Mouse (Mus musculus) forebrain, embryonic 12.5 days (tissue): ENCODE data around the gene Olr1. TPM values are rescaled to one million over a fixed set of nuclear protein-coding genes. Genes with fewer than 3 reads are reported as not detected.
A peak's percentile ranks its signal among the peaks of the same experiment; 100 is the strongest.

Source experiments
- ATAC-seq: fragments of 200-750 bp; cut with Nextera tagmentation; 2 replicates; pipeline ENCODE4 v1.8.0; 2017; ENCODE audit warnings: moderate TSS enrichment; ENCODE audit not compliant: low FRiP score
- H3K27ac ChIP-seq: fragments of 300-500 bp; sonication (generic); 2 replicates; pipeline ENCODE4 v1.5.1; 2016; ENCODE audit warnings: mild to moderate bottlenecking
- H3K27me3 ChIP-seq: fragments of 300-500 bp; sonication (generic); 2 replicates; pipeline ENCODE4 v1.6.1; 2016; ENCODE audit warnings: mild to moderate bottlenecking
- H3K36me3 ChIP-seq: fragments of 300-500 bp; sonication (generic); replicated peaks from 2 replicates; pipeline ENCODE4 v1.6.1; 2016; ENCODE audit warnings: mild to moderate bottlenecking
- H3K4me1 ChIP-seq: fragments of 300-500 bp; sonication (generic); 2 replicates; pipeline ENCODE4 v1.6.1; 2016
- H3K4me2 ChIP-seq: fragments of 300-500 bp; sonication (generic); 2 replicates; pipeline ENCODE4 v1.6.1; 2016; ENCODE audit warnings: mild to moderate bottlenecking, moderate library complexity
- H3K4me3 ChIP-seq: fragments of 300-500 bp; sonication (generic); replicated peaks from 2 replicates; pipeline ENCODE4 v1.5.1; 2016; ENCODE audit warnings: mild to moderate bottlenecking
- H3K9ac ChIP-seq: fragments of 300-500 bp; sonication (generic); 2 replicates; pipeline ENCODE4 v1.6.1; 2016; ENCODE audit warnings: mild to moderate bottlenecking
- H3K9me3 ChIP-seq: fragments of 300-500 bp; sonication (generic); 2 replicates; pipeline ENCODE4 v1.6.1; 2016
- WGBS: fragments of 180-500 bp; shearing (Covaris S2); methylation state at CpG from one replicate; pipeline ENCODE4 v1.1.7; 2016; 5-methylcytosine and 5-hydroxymethylcytosine counted together
- polyA plus RNA-seq: library from polyadenylated mRNA; unstranded; fragments of >200 nt; fragmentation: Nextera tagmentation; extraction: Ambion mirVana; gene quantifications from 2 replicates; pipeline ENCODE4 v1.2.1, GENCODE M21; 2016

Gene Olr1
- not detected in 2 replicates for polyA plus RNA-seq

DNA sequence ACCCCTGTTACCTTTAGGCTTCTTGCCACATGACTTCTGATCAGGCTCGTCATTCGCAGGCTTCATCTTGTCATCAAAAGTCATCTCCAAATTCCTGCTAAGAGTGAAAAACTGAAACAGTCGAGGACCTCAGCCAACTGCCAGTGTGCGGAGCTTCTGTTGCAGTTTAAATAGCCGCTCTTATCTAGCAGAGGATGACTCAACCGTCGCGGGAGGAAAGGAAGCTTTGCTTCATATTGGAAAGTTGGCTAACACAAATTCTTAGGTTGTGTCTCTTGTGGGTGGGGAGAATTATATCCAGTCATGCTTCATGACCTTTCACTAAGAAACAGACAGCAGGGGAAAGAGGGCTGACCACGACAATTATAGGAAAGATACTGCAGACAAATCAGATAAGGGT, at the start of gene Olr1:
Gene Olr1 (minus strand): TSS at position 142 of the 400 bp plus-strand sequence.
- no peak within 1 kb of the TSS for H3K9ac ChIP-seq
- ATAC-seq, result no peak
- no peak within 1 kb of the TSS for H3K27ac ChIP-seq
- H3K4me1 ChIP-seq, result no peaks in the 10 kb centered on the region
- H3K36me3 ChIP-seq, result no peaks in the 10 kb centered on the region
- H3K4me2 ChIP-seq, result no peak within 1 kb of the TSS
- H3K9me3 ChIP-seq, result peaks cover 6% of the 10 kb centered on the region; the same call in 1 of the 2 replicates
- 88% methylated on average over 9 of the region's 9 CpGs for WGBS
- no peak within 1 kb of the TSS for H3K4me3 ChIP-seq
- no peaks in the 10 kb centered on the region for H3K27me3 ChIP-seq

GRCm38 (mm10) chr6:129548009-129548408, 41.0 kb upstream of the Olr1 start:
- no peak for ATAC-seq
- WGBS, result 76% methylated on average over 3 of the region's 3 CpGs

DNA sequence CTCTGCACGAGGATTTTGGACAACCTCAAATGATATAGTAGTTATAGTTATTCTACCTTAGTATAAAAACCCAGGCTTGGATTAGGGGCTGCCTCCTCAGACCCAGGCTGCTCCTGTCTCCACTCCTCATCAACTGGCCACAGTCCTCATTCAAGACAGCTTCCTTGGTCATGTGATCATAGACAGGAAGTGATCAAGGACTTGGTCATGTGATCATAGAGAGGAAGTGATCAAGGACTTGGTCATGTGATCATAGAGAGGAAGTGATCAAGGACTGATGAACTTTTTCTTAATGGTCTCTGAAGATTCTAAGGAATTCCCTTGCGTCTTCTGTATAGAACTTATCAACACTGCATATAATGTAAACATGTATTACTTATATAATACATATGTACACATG, 40.3 kb upstream of the Olr1 start:
- H3K4me2 ChIP-seq, result no peak overlapping the region
- ATAC-seq, result no peak
- H3K4me1 ChIP-seq, result no peaks in the 10 kb centered on the region
- H3K9ac ChIP-seq, result no peak overlapping the region
- H3K27ac ChIP-seq, result no peak overlapping the region
- no peak overlapping the region for H3K4me3 ChIP-seq
- peaks cover 5% of the 10 kb centered on the region; the same call in 1 of the 2 replicates for H3K36me3 ChIP-seq
- no peaks in the 10 kb centered on the region for H3K27me3 ChIP-seq
- 76% methylated on average over 2 of the region's 2 CpGs for WGBS
- no peaks in the 10 kb centered on the region for H3K9me3 ChIP-seq

More at GRCm38 (mm10) chr6:129548009-129548408, 41.0 kb upstream of the Olr1 start:
- H3K4me3 ChIP-seq, result no peak overlapping the region
- H3K4me1 ChIP-seq, result no peaks in the 10 kb centered on the region
- H3K36me3 ChIP-seq, result no peaks in the 10 kb centered on the region
- no peaks in the 10 kb centered on the region for H3K27me3 ChIP-seq
- H3K4me2 ChIP-seq, result no peak overlapping the region
- no peak overlapping the region for H3K27ac ChIP-seq
- H3K9ac ChIP-seq, result no peak overlapping the region
- no peaks in the 10 kb centered on the region for H3K9me3 ChIP-seq

- peaks cover 36% of the 10 kb centered on the region for H3K36me3 ChIP-seq
- H3K4me2 ChIP-seq, result no peak overlapping the region
- H3K9ac ChIP-seq, result no peak overlapping the region
- H3K27me3 ChIP-seq, result no peaks in the 10 kb centered on the region
- H3K9me3 ChIP-seq, result no peaks in the 10 kb centered on the region
- WGBS, result 65% methylated on average over 6 of the region's 6 CpGs
- H3K27ac ChIP-seq, result no peak overlapping the region
- peak; percentile 79 for ATAC-seq
- no peak overlapping the region for H3K4me3 ChIP-seq
- no peaks in the 10 kb centered on the region for H3K4me1 ChIP-seq
Observed at GRCm38 (mm10) chr6:129543709-129544606, 37.0 kb upstream of the Olr1 start.

DNA sequence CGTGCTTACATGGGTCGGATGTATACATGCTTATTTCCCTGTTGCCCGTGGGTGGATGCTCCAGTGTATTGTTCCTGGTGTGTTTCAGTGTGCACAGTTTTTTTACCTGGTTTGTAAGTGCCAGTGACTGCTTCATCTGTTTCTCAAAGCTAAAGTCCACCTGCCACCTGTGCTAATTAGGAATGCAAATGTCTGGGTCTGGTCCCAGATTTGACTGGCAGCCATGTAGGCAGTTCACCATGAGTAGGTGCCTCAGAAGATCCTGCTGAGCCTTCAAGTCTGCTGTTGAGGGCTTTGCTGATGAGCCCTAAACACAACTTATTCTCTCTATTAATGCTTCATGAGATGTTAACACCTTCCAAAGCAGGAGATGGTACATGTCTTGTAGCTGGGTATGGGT, 35.6 kb upstream of the Olr1 start:
- Histone ChIP-seq H3K4me1 (no peaks in the 10 kb centered on the region), H3K9ac (no peak overlapping the region), H3K9me3 (no peaks in the 10 kb centered on the region), H3K27ac (no peak overlapping the region), H3K4me3 (no peak overlapping the region), H3K4me2 (no peak overlapping the region), H3K27me3 (no peaks in the 10 kb centered on the region), H3K36me3 (peaks cover 46% of the 10 kb centered on the region)
- ATAC-seq, result no peak
- 91% methylated on average over 3 of the region's 3 CpGs for WGBS

DNA sequence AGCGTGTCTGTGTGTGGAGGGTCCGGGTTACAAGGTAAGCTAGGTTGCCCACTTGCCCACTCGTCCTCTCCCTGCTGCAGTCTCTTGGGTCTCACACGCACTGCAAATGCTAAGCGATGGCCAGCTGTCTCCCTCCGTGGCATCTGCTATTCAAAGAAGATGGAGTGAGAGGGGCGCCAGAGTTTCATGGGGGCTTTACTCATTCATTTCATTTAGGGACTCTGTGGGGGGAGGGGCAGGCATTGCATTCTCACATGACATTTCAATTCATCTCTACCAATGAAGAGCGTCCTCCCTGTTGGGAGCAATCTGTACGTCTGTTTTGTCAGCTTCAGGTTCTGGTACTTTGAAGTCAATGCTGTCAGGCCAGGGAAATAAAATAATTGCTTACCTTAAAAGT, 35.0 kb upstream of the Olr1 start:
- Histone ChIP-seq H3K9ac (no peak overlapping the region), H3K36me3 (peaks cover 46% of the 10 kb centered on the region), H3K4me1 (no peaks in the 10 kb centered on the region), H3K9me3 (no peaks in the 10 kb centered on the region), H3K27me3 (no peaks in the 10 kb centered on the region), H3K4me2 (no peak overlapping the region), H3K4me3 (no peak overlapping the region), H3K27ac (no peak overlapping the region)
- 68% methylated on average over 9 of the region's 9 CpGs for WGBS
- no peak for ATAC-seq

GRCm38 (mm10) chr6:129538555-129538954, 31.6 kb upstream of the Olr1 start:
- 82% methylated on average over 6 of the region's 6 CpGs for WGBS
- Histone ChIP-seq H3K27me3 (no peaks in the 10 kb centered on the region), H3K27ac (no peak overlapping the region), H3K9me3 (no peaks in the 10 kb centered on the region), H3K4me1 (peaks cover 20% of the 10 kb centered on the region), H3K36me3 (peaks cover 46% of the 10 kb centered on the region), H3K4me3 (no peak overlapping the region), H3K4me2 (no peak overlapping the region), H3K9ac (no peak overlapping the region)
- ATAC-seq, result no peak

DNA sequence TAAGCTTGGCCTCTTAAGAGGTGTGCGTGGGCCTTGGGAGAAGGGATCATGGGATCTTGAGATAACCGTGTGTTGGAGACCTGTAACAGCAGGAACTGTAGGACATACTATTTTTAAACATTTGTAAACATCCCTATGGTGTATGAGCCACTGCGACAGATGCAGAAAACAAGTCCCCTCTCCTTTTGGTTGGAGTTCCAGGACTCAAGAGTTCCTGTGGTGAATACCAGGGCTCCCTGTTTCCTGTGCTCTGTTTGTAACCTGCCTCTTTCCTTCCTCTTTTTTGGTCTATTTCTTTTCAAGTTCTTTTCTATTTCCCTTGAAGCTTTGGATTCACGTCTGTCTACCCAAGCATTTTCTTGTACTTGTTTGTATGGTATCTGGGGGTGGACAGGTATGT, 28.8 kb upstream of the Olr1 start:
- Histone ChIP-seq H3K4me3 (no peak overlapping the region), H3K4me2 (peak overlapping the region; percentile 75), H3K9ac (no peak overlapping the region), H3K27me3 (no peaks in the 10 kb centered on the region), H3K27ac (no peak overlapping the region), H3K4me1 (peaks cover 24% of the 10 kb centered on the region), H3K9me3 (no peaks in the 10 kb centered on the region), H3K36me3 (peaks cover 28% of the 10 kb centered on the region)
- WGBS, result 91% methylated on average over 4 of the region's 4 CpGs
- no peak for ATAC-seq

DNA sequence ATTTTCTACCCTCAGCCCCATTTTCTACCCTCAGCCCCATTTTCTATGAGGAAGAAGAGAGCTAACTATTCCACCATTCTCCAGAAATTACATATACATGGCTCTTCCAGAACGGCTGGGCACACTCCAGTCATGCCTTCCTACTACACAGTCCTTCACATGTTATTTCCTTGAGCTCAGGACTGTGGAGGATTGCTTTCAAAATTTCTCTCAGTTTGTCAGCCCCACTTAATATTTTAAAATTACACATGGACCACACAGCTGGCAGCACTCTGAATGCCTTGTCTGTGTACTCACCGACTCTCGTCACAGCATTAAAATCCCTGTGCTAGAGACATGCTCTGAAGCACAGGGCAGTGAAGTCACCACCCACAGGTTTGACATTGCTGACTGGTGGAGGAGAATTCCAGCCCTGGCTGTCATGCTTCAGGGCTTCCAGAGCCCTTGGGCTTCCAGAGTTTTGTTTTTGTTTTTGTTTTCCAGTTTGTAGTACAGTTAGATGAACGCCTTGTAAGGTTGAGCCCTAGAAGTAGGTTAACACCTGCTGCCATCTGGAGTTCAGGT, 27.7 kb upstream of the Olr1 start:
- Histone ChIP-seq H3K9me3 (no peaks in the 10 kb centered on the region), H3K9ac (peak overlapping the region; percentile 42; the same call in 1 of the 2 replicates), H3K4me2 (peak overlapping the region; percentile 75), H3K4me1 (peaks cover 24% of the 10 kb centered on the region), H3K27ac (no peak overlapping the region), H3K4me3 (peak overlapping the region; percentile 62), H3K36me3 (peaks cover 18% of the 10 kb centered on the region), H3K27me3 (no peaks in the 10 kb centered on the region)
- 58% methylated on average over 4 of the region's 4 CpGs for WGBS
- ATAC-seq, result no peak

GRCm38 (mm10) chr6:129534057-129534456, 27.1 kb upstream of the Olr1 start:
- Histone ChIP-seq H3K36me3 (peaks cover 11% of the 10 kb centered on the region), H3K4me1 (peaks cover 24% of the 10 kb centered on the region), H3K4me2 (peak overlapping the region; percentile 75), H3K27me3 (no peaks in the 10 kb centered on the region), H3K9me3 (no peaks in the 10 kb centered on the region), H3K9ac (peak overlapping the region; percentile 80), H3K4me3 (peak overlapping the region; percentile 62), H3K27ac (0 out of 2 replicates have a peak overlapping the region, but pooled peaks have one; percentile 74)
- WGBS, result 12% methylated on average over 9 of the region's 9 CpGs
- peak; percentile 64 for ATAC-seq

DNA sequence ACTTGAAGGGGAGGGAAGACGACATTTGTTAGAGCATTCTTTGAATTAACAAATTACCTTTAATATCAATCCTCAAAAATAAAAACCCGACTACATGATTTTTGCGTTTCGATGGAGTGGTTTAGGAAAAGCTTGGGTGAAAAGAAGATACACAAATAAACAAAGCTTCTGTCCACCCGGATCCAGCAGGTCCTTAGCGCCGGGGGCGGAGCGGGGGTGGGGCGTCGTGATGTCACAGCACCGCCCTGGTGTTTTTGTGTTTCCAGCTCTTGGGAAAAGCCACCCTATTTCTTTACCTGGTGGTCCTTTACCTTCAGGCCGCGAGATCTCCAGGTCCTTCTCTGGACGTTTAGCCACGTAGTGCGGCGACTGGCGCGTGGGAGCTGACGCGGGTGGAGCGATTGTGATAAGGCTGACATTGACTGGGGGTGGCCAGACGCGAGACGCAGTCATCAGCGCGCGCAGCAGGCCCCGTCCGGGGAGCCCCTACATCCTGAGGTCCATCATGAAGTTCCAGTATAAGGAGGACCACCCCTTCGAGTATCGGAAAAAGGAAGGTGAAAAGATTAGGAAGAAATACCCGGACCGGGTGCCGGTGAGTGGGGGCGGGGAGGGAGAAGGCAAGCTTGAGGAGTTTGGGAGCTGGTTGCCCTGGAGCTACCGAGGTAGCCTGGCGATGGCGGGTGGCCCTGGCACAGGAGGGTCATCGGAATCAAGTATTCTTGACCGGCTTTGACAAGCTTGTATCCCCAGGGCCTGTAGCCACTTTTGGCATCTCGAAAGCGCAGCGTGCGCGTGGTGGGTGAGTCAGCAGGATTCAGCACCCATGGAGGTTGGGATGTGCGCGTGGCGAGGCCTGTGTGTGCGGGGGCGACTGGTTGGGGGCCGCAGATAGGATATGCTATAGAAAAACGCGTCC, 26.2 kb upstream of the Olr1 start, which contains the start of gene Gabarapl1:
Gene Gabarapl1 (plus strand): TSS at position 219 of the 919 bp plus-strand sequence.
- peak; percentile 90 for ATAC-seq
- peaks cover 24% of the 10 kb centered on the region for H3K4me1 ChIP-seq
- peak within 1 kb of the TSS; percentile 75 for H3K4me2 ChIP-seq
- H3K4me3 ChIP-seq, result peak within 1 kb of the TSS; percentile 62
- H3K36me3 ChIP-seq, result peaks cover 3% of the 10 kb centered on the region; the same call in 1 of the 2 replicates
- H3K9me3 ChIP-seq, result no peaks in the 10 kb centered on the region
- peak within 1 kb of the TSS; percentile 80 for H3K9ac ChIP-seq
- under 1% methylated on average over 55 of the region's 55 CpGs for WGBS
- H3K27ac ChIP-seq, result peak within 1 kb of the TSS; percentile 74
- no peaks in the 10 kb centered on the region for H3K27me3 ChIP-seq

- peak overlapping the region; percentile 62 for H3K4me3 ChIP-seq
- WGBS, result 33% methylated on average over 7 of the region's 7 CpGs
- H3K4me1 ChIP-seq, result peaks cover 24% of the 10 kb centered on the region
- H3K4me2 ChIP-seq, result peak overlapping the region; percentile 75
- no peaks in the 10 kb centered on the region for H3K9me3 ChIP-seq
- no peaks in the 10 kb centered on the region for H3K36me3 ChIP-seq
- H3K9ac ChIP-seq, result peak overlapping the region; percentile 80
- H3K27me3 ChIP-seq, result no peaks in the 10 kb centered on the region
- peak overlapping the region; percentile 50; the same call in 1 of the 2 replicates for H3K27ac ChIP-seq
- peak; percentile 31 for ATAC-seq
Observed at GRCm38 (mm10) chr6:129532556-129532941, 25.6 kb upstream of the Olr1 start.
